Mouse (Mus musculus) liver, adult 2 months (tissue): ENCODE results near the gene Il18rap. TPM values are rescaled to one million over a fixed set of nuclear protein-coding genes. Genes with fewer than 3 reads are reported as not detected.

Source experiments
- DNase-seq: peaks from one replicate; pipeline ENCODE4 v3.0.0-alpha.2; 2011; ENCODE audit warnings: low read depth, low spot score; ENCODE audit errors: extremely low read depth
- H3K27ac ChIP-seq: fragments of 200-500 bp; replicated peaks from 2 replicates; pipeline ENCODE4 v1.5.1; 2012; ENCODE audit warnings: low read depth, mild to moderate bottlenecking, control low read depth, inconsistent platforms, low read length; ENCODE audit not compliant: insufficient read depth
- H3K27me3 ChIP-seq: fragments of 200-500 bp; 2 replicates; pipeline ENCODE4 v1.6.1; 2012; ENCODE audit warnings: mild to moderate bottlenecking, moderate library complexity, low read length, inconsistent platforms; ENCODE audit not compliant: control insufficient read depth, insufficient read depth
- H3K36me3 ChIP-seq: fragments of 200-500 bp; 2 replicates; pipeline ENCODE4 v1.6.1; 2012; ENCODE audit warnings: low read length, inconsistent platforms; ENCODE audit not compliant: control insufficient read depth, insufficient read depth
- H3K4me1 ChIP-seq: fragments of 200-500 bp; 2 replicates; pipeline ENCODE4 v1.6.1; 2011; ENCODE audit warnings: low read length; ENCODE audit not compliant: control insufficient read depth, insufficient read depth
- H3K4me3 ChIP-seq: fragments of 200-500 bp; 2 replicates; pipeline ENCODE4 v1.5.1; 2011; ENCODE audit warnings: low read depth, mild to moderate bottlenecking, control low read depth, low read length, moderate library complexity; ENCODE audit not compliant: insufficient read depth
- H3K79me2 ChIP-seq: fragments of 200-500 bp; 2 replicates; pipeline ENCODE4 v1.6.1; 2012; ENCODE audit warnings: inconsistent platforms, mild to moderate bottlenecking, low read length, moderate library complexity; ENCODE audit not compliant: control insufficient read depth, insufficient read depth
- H3K9ac ChIP-seq: fragments of 200-500 bp; 2 replicates; pipeline ENCODE4 v1.6.1; 2012; ENCODE audit warnings: low read depth, mild to moderate bottlenecking, control low read depth, inconsistent platforms, low read length
- CTCF ChIP-seq: fragments of 200-500 bp; IDR thresholded peaks from 2 replicates; pipeline ENCODE4 v1.5.1; 2011; ENCODE audit warnings: low read depth, low read length, control low read depth
- POLR2A ChIP-seq: fragments of 200-500 bp; IDR thresholded peaks from 2 replicates; pipeline ENCODE4 v1.6.1; 2011; ENCODE audit warnings: low read length, control low read depth; ENCODE audit not compliant: insufficient read depth; ENCODE audit errors: extremely low read depth
- WGBS: fragments of 180-500 bp; shearing (Covaris S2); methylation state at CpG from one replicate; pipeline ENCODE4 v1.1.7; 2018; 5-methylcytosine and 5-hydroxymethylcytosine counted together
- polyA plus RNA-seq: library from polyadenylated mRNA; depleted of rRNA; stranded (reverse); fragments of >200 nt; gene quantifications from 2 replicates; pipeline ENCODE4 v1.2.3, GENCODE M21; 2012; rRNA removed
- total RNA-seq: library from RNA; depleted of rRNA; stranded (reverse); fragments of >200 nt; gene quantifications from 2 replicates; pipeline ENCODE4 v1.2.3, GENCODE M21; 2014; rRNA removed

Il18rap gene
- total RNA-seq (0.09 and 0.13 TPM in 2 replicates), polyA plus RNA-seq (0.02 and 0.05 TPM in 2 replicates)

DNA sequence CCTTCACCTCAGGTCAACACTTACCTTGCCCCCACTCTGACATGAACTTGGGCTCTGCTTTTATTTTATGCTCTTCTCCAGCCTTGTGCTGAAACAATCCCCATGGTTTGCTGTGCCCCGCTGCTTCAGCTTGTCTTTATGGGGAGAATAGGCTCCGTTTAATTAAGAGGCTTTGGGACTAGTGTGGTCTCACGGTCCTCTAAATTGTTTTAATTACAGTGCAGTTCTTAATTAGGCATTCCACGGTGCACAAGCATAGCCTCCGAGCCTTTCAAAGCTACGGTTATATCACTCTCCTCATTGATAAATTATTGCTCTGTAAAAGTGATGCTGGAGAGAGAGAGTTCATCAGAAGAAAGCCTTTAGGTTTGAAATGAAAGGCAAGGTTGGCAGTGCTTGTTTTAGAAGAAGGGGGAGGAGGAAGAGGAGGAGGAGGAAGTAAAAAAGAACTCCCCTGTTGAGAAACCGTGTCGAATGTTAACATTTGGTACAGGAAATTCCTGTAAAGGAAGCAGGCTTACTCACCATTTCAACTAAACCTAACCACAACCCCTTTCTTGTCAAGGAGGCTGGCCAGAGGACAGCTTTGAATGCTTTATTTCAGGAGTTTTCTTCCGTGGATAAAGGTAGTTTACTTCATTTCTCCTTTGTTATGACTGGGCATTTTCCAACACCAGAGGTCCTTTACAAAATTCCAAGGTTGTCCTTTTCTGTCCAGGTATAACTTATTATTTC lies at the start of gene Il18rap:
Gene Il18rap (plus strand): TSS at position 512 of the 735 bp plus-strand sequence.
- DNase-seq: no peak
- Histone ChIP-seq H3K4me3 (no peak within 1 kb of the TSS), H3K79me2 (no peaks in the 10 kb centered on the region), H3K27ac (no peak within 1 kb of the TSS), H3K9ac (no peak within 1 kb of the TSS), H3K36me3 (no peaks in the 10 kb centered on the region), H3K27me3 (0 out of 2 replicates have a peak, but pooled peaks cover 2% of the 10 kb centered on the region), H3K4me1 (no peaks in the 10 kb centered on the region)
- no peak for TF ChIP-seq POLR2A
- TF ChIP-seq CTCF: no peak
- 59% methylated on average over 9 of the region's 9 CpGs for WGBS

GRCm38 (mm10) chr1:40465477-40466430 lies 49.4 kb upstream of the Il18rap start, which contains the start of gene Il18r1:
Gene Il18r1, plus strand, starts transcription at chr1:40465552.
- DNase-seq: no peak
- TF ChIP-seq POLR2A: no peak
- TF ChIP-seq CTCF: 0 out of 2 replicates have a peak, but pooled peaks have one; percentile 14
- no peaks in the 10 kb centered on the region for H3K27me3 ChIP-seq
- no peaks in the 10 kb centered on the region for H3K4me1 ChIP-seq
- WGBS: 41% methylated on average over 20 of the region's 20 CpGs
- no peak within 1 kb of the TSS for H3K4me3 ChIP-seq
- no peak within 1 kb of the TSS for H3K27ac ChIP-seq
- H3K36me3 ChIP-seq: no peaks in the 10 kb centered on the region
- no peaks in the 10 kb centered on the region for H3K79me2 ChIP-seq
- H3K9ac ChIP-seq: no peak within 1 kb of the TSS

DNA sequence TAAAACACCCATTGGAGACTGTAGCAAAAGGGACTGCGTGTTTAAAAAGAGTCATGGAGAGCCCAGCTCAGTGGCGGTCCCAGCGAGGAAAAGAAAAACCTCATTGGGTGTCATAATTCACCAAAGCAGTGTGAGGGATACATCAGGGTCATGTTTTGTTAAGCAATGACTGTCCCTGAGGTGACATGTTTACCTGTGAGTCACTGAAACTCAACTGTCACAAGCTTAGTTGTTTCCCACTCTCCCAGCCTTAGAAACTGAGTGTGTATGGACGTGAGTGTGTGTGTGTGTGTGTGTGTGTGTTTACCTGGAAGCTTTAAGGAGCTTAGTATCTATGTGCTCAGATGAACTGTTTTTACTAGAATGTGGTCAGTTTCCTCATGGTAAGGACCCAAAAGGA lies 47.9 kb upstream of the Il18rap start:
- WGBS: 87% methylated on average over 4 of the region's 4 CpGs
- Histone ChIP-seq H3K9ac (no peak overlapping the region), H3K4me3 (no peak overlapping the region), H3K27ac (no peak overlapping the region), H3K36me3 (no peaks in the 10 kb centered on the region), H3K4me1 (no peaks in the 10 kb centered on the region), H3K79me2 (no peaks in the 10 kb centered on the region), H3K27me3 (no peaks in the 10 kb centered on the region)
- no peak for TF ChIP-seq CTCF
- TF ChIP-seq POLR2A: no peak
- DNase-seq: no peak

- H3K79me2 ChIP-seq: no peaks in the 10 kb centered on the region
- H3K9ac ChIP-seq: no peak overlapping the region
- H3K4me3 ChIP-seq: no peak overlapping the region
- TF ChIP-seq POLR2A (no peak), CTCF (no peak)
- no peak for DNase-seq
- 64% methylated on average over 2 of the region's 2 CpGs for WGBS
- H3K4me1 ChIP-seq: no peaks in the 10 kb centered on the region
- no peaks in the 10 kb centered on the region for H3K36me3 ChIP-seq
- no peak overlapping the region for H3K27ac ChIP-seq
- H3K27me3 ChIP-seq: no peaks in the 10 kb centered on the region
Measured at GRCm38 (mm10) chr1:40468805-40469204, 46.4 kb upstream of the Il18rap start.

GRCm38 (mm10) chr1:40469900-40470299 lies 45.3 kb upstream of the Il18rap start:
- Histone ChIP-seq H3K27ac (no peak overlapping the region), H3K79me2 (no peaks in the 10 kb centered on the region), H3K27me3 (no peaks in the 10 kb centered on the region), H3K4me1 (no peaks in the 10 kb centered on the region), H3K36me3 (no peaks in the 10 kb centered on the region), H3K9ac (no peak overlapping the region), H3K4me3 (no peak overlapping the region)
- DNase-seq: no peak
- no peak for TF ChIP-seq CTCF
- no peak for TF ChIP-seq POLR2A
- WGBS: 88% methylated on average over 12 of the region's 12 CpGs
